Mouse (Mus musculus): ENCODE results near the gene Vps37c. TPM values are rescaled to one million over a fixed set of nuclear protein-coding genes. Genes with fewer than 3 reads are reported as not detected.

Vps37c gene
- polyA plus RNA-seq, 1 experiment from 2014 or later, result 33.1 TPM

DNA sequence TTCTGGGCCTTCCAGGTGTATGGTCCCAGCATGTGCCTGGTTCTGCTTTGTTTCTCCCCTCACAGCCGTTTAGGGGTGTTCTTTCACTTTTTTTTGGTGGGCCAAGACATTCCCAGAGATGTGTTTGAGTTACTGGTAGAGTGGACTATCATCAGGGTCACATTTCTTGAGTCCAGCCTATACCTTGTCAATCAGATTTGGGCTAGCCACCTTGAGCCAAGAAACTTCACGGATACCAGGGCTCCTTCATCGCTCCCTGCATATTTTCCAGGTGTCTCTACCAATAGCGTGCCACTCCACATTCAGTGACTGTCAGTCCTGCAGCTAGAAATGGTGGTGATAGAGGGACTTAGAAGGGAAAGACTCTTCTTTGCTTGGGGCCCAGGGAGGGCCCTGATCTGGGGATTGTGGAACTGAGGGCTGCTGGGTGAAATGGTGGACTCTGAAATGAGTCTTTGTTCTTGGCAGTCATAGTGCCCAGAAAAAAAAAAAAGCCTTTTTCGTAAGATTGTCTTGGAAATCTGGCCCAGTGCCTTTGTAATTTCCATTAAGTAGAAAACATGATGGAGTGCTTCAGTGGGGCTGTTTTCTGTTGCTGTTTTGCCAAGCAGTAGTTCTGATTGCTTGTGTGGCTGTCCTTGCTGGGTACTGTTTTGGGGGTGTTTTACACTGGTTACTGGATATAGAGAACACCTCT lies 1.1 kb downstream of the Vps37c start:
- Histone ChIP-seq H3K9me3 (ENCODE audit: low read depth, low read length) (no peaks in the 10 kb centered on the region), H3K36me3 (ENCODE audit: insufficient read depth) (no peaks in the 10 kb centered on the region; the same call in 1 of the 2 replicates), H3K27ac (ENCODE audit: low read depth) (peak overlapping the region; percentile 96), H3K9ac (peak overlapping the region; percentile 85), H3K4me1 (ENCODE audit: insufficient read depth) (peaks cover 16% of the 10 kb centered on the region), H3K4me3 (ENCODE audit: low read depth, low read length) (peak overlapping the region; percentile 84), H3K4me2 (peak overlapping the region; percentile 78), H3K27me3 (ENCODE audit: insufficient read depth, low read length) (no peaks in the 10 kb centered on the region)
- DNase-seq (peak; percentile 67), ATAC-seq (ENCODE audit: insufficient read depth) (peak; percentile 0; the same call in 1 of the 2 replicates)
- 35% methylated on average over 5 of the region's 5 CpGs for WGBS
- no peak for TF ChIP-seq CTCF (IDR thresholded peaks at IDR 0.05; ENCODE audit: low read depth)

GRCm38 (mm10) chr19:10690336-10690735 lies 1.8 kb downstream of the Vps37c start:
- peak; percentile 29 for DNase-seq
- 51% methylated on average over 3 of the region's 3 CpGs for WGBS
- TF ChIP-seq CTCF (IDR thresholded peaks at IDR 0.05; ENCODE audit: low read depth), result no peak
- peaks cover 16% of the 10 kb centered on the region for H3K4me1 ChIP-seq (ENCODE audit: insufficient read depth)
- no peak overlapping the region; the same call in 1 of the 2 replicates for H3K27ac ChIP-seq (ENCODE audit: low read depth)
- no peak for ATAC-seq (ENCODE audit: insufficient read depth)
- H3K4me2 ChIP-seq, result peak overlapping the region; percentile 78
- 0 out of 2 replicates have a peak overlapping the region, but pooled peaks have one; percentile 84 for H3K4me3 ChIP-seq (ENCODE audit: low read depth, low read length)
- no peaks in the 10 kb centered on the region for H3K27me3 ChIP-seq (ENCODE audit: insufficient read depth, low read length)
- no peak overlapping the region; the same call in 1 of the 2 replicates for H3K9ac ChIP-seq
- no peaks in the 10 kb centered on the region for H3K9me3 ChIP-seq (ENCODE audit: low read depth, low read length)
- no peaks in the 10 kb centered on the region; the same call in 1 of the 2 replicates for H3K36me3 ChIP-seq (ENCODE audit: insufficient read depth)

- Histone ChIP-seq H3K9me3 (ENCODE audit: low read depth, low read length) (no peaks in the 10 kb centered on the region), H3K36me3 (ENCODE audit: insufficient read depth) (no peaks in the 10 kb centered on the region; the same call in 1 of the 2 replicates), H3K27me3 (ENCODE audit: insufficient read depth, low read length) (no peaks in the 10 kb centered on the region), H3K4me1 (ENCODE audit: insufficient read depth) (peaks cover 19% of the 10 kb centered on the region), H3K4me2 (no peak overlapping the region), H3K4me3 (ENCODE audit: low read depth, low read length) (no peak overlapping the region), H3K9ac (no peak overlapping the region), H3K27ac (ENCODE audit: low read depth) (no peak overlapping the region)
- WGBS, result 83% methylated on average over 4 of the region's 4 CpGs
- ATAC-seq (ENCODE audit: insufficient read depth) (no peak), DNase-seq (no peak)
- TF ChIP-seq CTCF (IDR thresholded peaks at IDR 0.05; ENCODE audit: low read depth), result no peak
These were observed 2.6 kb downstream of the Vps37c start for GRCm38 (mm10) chr19:10691121-10691520.

GRCm38 (mm10) chr19:10691660-10692059 lies 3.1 kb downstream of the Vps37c start:
- WGBS, result 74% methylated on average over 3 of the region's 3 CpGs
- no peak overlapping the region for H3K4me2 ChIP-seq
- H3K9me3 ChIP-seq (ENCODE audit: low read depth, low read length), result no peaks in the 10 kb centered on the region
- DNase-seq (no peak), ATAC-seq (ENCODE audit: insufficient read depth) (no peak)
- TF ChIP-seq CTCF (IDR thresholded peaks at IDR 0.05; ENCODE audit: low read depth), result no peak
- no peak overlapping the region for H3K4me3 ChIP-seq (ENCODE audit: low read depth, low read length)
- H3K4me1 ChIP-seq (ENCODE audit: insufficient read depth), result peaks cover 19% of the 10 kb centered on the region
- H3K9ac ChIP-seq, result no peak overlapping the region
- H3K36me3 ChIP-seq (ENCODE audit: insufficient read depth), result no peaks in the 10 kb centered on the region; the same call in 1 of the 2 replicates
- no peak overlapping the region for H3K27ac ChIP-seq (ENCODE audit: low read depth)
- no peaks in the 10 kb centered on the region for H3K27me3 ChIP-seq (ENCODE audit: insufficient read depth, low read length)

GRCm38 (mm10) chr19:10692361-10692760 lies 3.8 kb downstream of the Vps37c start:
- no peak for DNase-seq
- Histone ChIP-seq H3K27me3 (ENCODE audit: insufficient read depth, low read length) (no peaks in the 10 kb centered on the region), H3K9me3 (ENCODE audit: low read depth, low read length) (no peaks in the 10 kb centered on the region), H3K36me3 (ENCODE audit: insufficient read depth) (no peaks in the 10 kb centered on the region; the same call in 1 of the 2 replicates), H3K4me3 (ENCODE audit: low read depth, low read length) (no peak overlapping the region), H3K4me1 (ENCODE audit: insufficient read depth) (peaks cover 24% of the 10 kb centered on the region), H3K4me2 (no peak overlapping the region), H3K9ac (no peak overlapping the region), H3K27ac (ENCODE audit: low read depth) (no peak overlapping the region)
- no peak for ATAC-seq (ENCODE audit: insufficient read depth)
- WGBS, result 88% methylated on average over 4 of the region's 4 CpGs
- no peak for TF ChIP-seq CTCF (IDR thresholded peaks at IDR 0.05; ENCODE audit: low read depth)

GRCm38 (mm10) chr19:10693926-10694682 lies 5.6 kb downstream of the Vps37c start:
- H3K9me3 ChIP-seq (ENCODE audit: low read depth, low read length), result no peaks in the 10 kb centered on the region
- peaks cover 32% of the 10 kb centered on the region for H3K4me1 ChIP-seq (ENCODE audit: insufficient read depth)
- no peaks in the 10 kb centered on the region; the same call in 1 of the 2 replicates for H3K36me3 ChIP-seq (ENCODE audit: insufficient read depth)
- ATAC-seq (ENCODE audit: insufficient read depth) (no peak), DNase-seq (no peak)
- no peak overlapping the region for H3K27ac ChIP-seq (ENCODE audit: low read depth)
- no peak for TF ChIP-seq CTCF (IDR thresholded peaks at IDR 0.05; ENCODE audit: low read depth)
- H3K4me2 ChIP-seq, result no peak overlapping the region
- H3K4me3 ChIP-seq (ENCODE audit: low read depth, low read length), result no peak overlapping the region
- no peaks in the 10 kb centered on the region for H3K27me3 ChIP-seq (ENCODE audit: insufficient read depth, low read length)
- WGBS, result 80% methylated on average over 10 of the region's 10 CpGs
- H3K9ac ChIP-seq, result no peak overlapping the region

GRCm38 (mm10) chr19:10695801-10696200 lies 7.3 kb downstream of the Vps37c start:
- peaks cover 37% of the 10 kb centered on the region for H3K4me1 ChIP-seq (ENCODE audit: insufficient read depth)
- no peak overlapping the region for H3K4me3 ChIP-seq (ENCODE audit: low read depth, low read length)
- no peaks in the 10 kb centered on the region for H3K9me3 ChIP-seq (ENCODE audit: low read depth, low read length)
- no peak for TF ChIP-seq CTCF (IDR thresholded peaks at IDR 0.05; ENCODE audit: low read depth)
- no peaks in the 10 kb centered on the region for H3K27me3 ChIP-seq (ENCODE audit: insufficient read depth, low read length)
- H3K27ac ChIP-seq (ENCODE audit: low read depth), result peak overlapping the region; percentile 14; the same call in 1 of the 2 replicates
- no peaks in the 10 kb centered on the region; the same call in 1 of the 2 replicates for H3K36me3 ChIP-seq (ENCODE audit: insufficient read depth)
- ATAC-seq (ENCODE audit: insufficient read depth) (no peak), DNase-seq (no peak)
- 54% methylated on average over 7 of the region's 7 CpGs for whole genome bisulfite sequencing
- no peak overlapping the region for H3K4me2 ChIP-seq
- H3K9ac ChIP-seq, result no peak overlapping the region
